8 mouse cellular contexts compared by ENCODE assay signal in the genomic region with DNA sequence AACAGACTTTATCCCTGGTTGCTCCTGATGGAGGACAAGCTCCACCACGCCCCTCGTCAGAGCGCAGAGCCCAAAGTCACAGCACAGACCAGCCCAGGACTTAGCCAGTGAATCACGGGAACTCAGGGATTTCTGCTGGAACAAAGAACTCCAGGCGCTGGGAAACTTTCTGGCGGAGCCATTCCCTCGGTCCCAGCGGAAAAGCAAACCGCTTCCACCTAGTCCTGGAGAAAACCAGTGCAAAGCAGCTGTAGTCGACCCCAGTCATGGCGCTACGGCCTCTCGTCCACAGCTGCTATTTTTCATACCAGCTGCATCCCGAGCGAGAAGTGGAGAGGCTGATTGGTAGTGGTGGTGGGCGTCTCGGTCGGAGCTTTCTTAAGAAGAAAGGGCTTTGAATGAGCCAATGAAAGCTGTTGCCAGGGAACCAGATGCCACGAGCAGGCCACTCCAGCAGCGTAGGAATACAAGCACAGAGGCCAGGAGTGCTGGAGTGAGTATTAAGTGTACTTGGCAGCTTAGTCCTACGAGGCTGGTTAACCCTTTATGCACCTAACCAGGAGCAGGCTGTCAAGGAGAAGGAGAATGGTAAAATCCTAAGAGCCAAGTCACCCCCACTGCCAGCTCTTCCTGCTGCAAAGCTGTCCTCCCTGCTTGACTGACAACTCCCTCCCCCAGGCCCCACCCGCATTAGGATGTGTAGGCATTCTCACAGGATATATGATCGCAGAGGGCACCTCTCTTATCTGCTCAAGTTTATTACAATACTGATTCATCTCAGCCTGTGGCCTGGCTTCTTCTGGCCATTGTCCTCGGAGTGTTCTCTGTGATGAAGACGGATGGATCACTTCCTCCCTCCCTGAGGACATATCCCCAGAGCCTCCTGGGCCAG. TPM values are rescaled to one million over a fixed set of nuclear protein-coding genes. Genes with fewer than 3 reads are reported as not detected.
DNase-seq lines count a peak whose midpoint lies in the region; ATAC-seq lines count a peak whose summit lies in the region.
"Had no signal": no experiment of that assay in that cellular context is flagged by ENCODE, and none has a peak within 500 bp of the region (broad histone marks: within the 10 kb centered on the region; RNA-seq: fewer than 3 reads in every experiment).

A gene (plus strand): TSS at position 239 of the 892 bp plus-strand sequence.

- DNase-seq in kidney, postnatal 14 days, result peak; percentile 37
- peak; percentile 31 for DNase-seq in liver
- peak; percentile 40 to 63 for DNase-seq in urinary bladder, postnatal 4 days (ENCODE audit: low spot score in 2 of 2)

- ATAC-seq in forebrain, embryonic 13.5 days, result peak; percentile 98
- no peak; the same call in 1 of the 2 replicates for ATAC-seq in heart, embryonic 13.5 days (ENCODE audit: extremely low read depth, insufficient number of reproducible peaks, low FRiP score, low TSS enrichment)
- ATAC-seq in neural tube, embryonic 12.5 days (ENCODE audit: low FRiP score, low read depth), result peak; percentile 90

- H3K36me3 ChIP-seq in forebrain, embryonic 13.5 days (ENCODE audit: poor library complexity, severe bottlenecking), result no peaks in the 10 kb centered on the region
- H3K36me3 ChIP-seq in heart, embryonic 13.5 days, result no peaks in the 10 kb centered on the region
- H3K36me3 ChIP-seq in neural tube, embryonic 12.5 days, result no peaks in the 10 kb centered on the region

- H3K27ac ChIP-seq in brown adipose tissue, adult 24 weeks (replicated peaks; ENCODE audit: low read depth, low read length), result no peak within 1 kb of the TSS
- peak within 1 kb of the TSS; percentile 98 for H3K27ac ChIP-seq in forebrain, embryonic 13.5 days
- peak within 1 kb of the TSS; percentile 51 for H3K27ac ChIP-seq in heart, embryonic 13.5 days (replicated peaks)
- peak within 1 kb of the TSS; percentile 91 for H3K27ac ChIP-seq in neural tube, embryonic 12.5 days

- WGBS in forebrain, embryonic 13.5 days, result 2% methylated on average over 25 of the region's 25 CpGs
- WGBS in heart, embryonic 13.5 days, result 8% methylated on average over 25 of the region's 25 CpGs
- 3% methylated on average over 25 of the region's 25 CpGs for WGBS in neural tube, embryonic 12.5 days

- no peaks in the 10 kb centered on the region for H3K4me1 ChIP-seq in brown adipose tissue, adult 24 weeks (ENCODE audit: control insufficient read depth, insufficient read depth, insufficient read length, low read length)
- H3K4me1 ChIP-seq in forebrain, embryonic 13.5 days, result peaks cover 37% of the 10 kb centered on the region
- H3K4me1 ChIP-seq in heart, embryonic 13.5 days, result peaks cover 22% of the 10 kb centered on the region
- peaks cover 42% of the 10 kb centered on the region for H3K4me1 ChIP-seq in neural tube, embryonic 12.5 days

- H3K4me2 ChIP-seq in forebrain, embryonic 13.5 days, result peak within 1 kb of the TSS; percentile 64
- peak within 1 kb of the TSS; percentile 76 for H3K4me2 ChIP-seq in heart, embryonic 13.5 days
- H3K4me2 ChIP-seq in neural tube, embryonic 12.5 days (replicated peaks), result peak within 1 kb of the TSS; percentile 61

- peak within 1 kb of the TSS; percentile 75 for H3K9ac ChIP-seq in forebrain, embryonic 13.5 days
- peak within 1 kb of the TSS; percentile 73 for H3K9ac ChIP-seq in heart, embryonic 13.5 days
- H3K9ac ChIP-seq in neural tube, embryonic 12.5 days, result peak within 1 kb of the TSS; percentile 42

- no peaks in the 10 kb centered on the region for H3K9me3 ChIP-seq in forebrain, embryonic 13.5 days (replicated peaks)
- H3K9me3 ChIP-seq in heart, embryonic 13.5 days, result no peaks in the 10 kb centered on the region
- H3K9me3 ChIP-seq in neural tube, embryonic 12.5 days, result no peaks in the 10 kb centered on the region

- no peaks in the 10 kb centered on the region for H3K27me3 ChIP-seq in forebrain, embryonic 13.5 days
- 0 out of 2 replicates have a peak, but pooled peaks cover 3% of the 10 kb centered on the region for H3K27me3 ChIP-seq in heart, embryonic 13.5 days (replicated peaks)
- H3K27me3 ChIP-seq in neural tube, embryonic 12.5 days (replicated peaks), result no peaks in the 10 kb centered on the region

- H3K4me3 ChIP-seq in brown adipose tissue, adult 24 weeks (ENCODE audit: insufficient read depth, low read depth, low read length), result peak within 1 kb of the TSS; percentile 22
- peak within 1 kb of the TSS; percentile 37 for H3K4me3 ChIP-seq in forebrain, embryonic 13.5 days
- H3K4me3 ChIP-seq in heart, embryonic 13.5 days, result peak within 1 kb of the TSS; percentile 46
- peak within 1 kb of the TSS; percentile 29 for H3K4me3 ChIP-seq in neural tube, embryonic 12.5 days
- H3K4me3 ChIP-seq: erythroblast, embryonic 14.5 days had no signal

RNA-seq across cellular contexts. Expression of the gene that starts here (rescaled TPM):
- 1.3 and 1.9 TPM in 2 replicates for polyA plus RNA-seq in brown adipose tissue, adult 24 weeks (2012; ENCODE audit: insufficient read depth, insufficient read length, missing spikeins)
- 3.0 and 5.1 TPM in 2 replicates for polyA plus RNA-seq in forebrain, embryonic 13.5 days (2015; fragmentation: Nextera tagmentation; extraction: Ambion mirVana)
- polyA plus RNA-seq in heart, embryonic 13.5 days (2015; fragmentation: Nextera tagmentation; extraction: Ambion mirVana), result 0.48 TPM in 1 of 2 replicates, not detected in the other
- 3.5 and 5.0 TPM in 2 replicates for polyA plus RNA-seq in neural tube, embryonic 12.5 days (2016; fragmentation: Nextera tagmentation; extraction: Ambion mirVana)
- polyA plus RNA-seq: erythroblast, embryonic 14.5 days had no signal
